Mouse (Mus musculus): ENCODE data around the gene Sord. TPM values are rescaled to one million over a fixed set of nuclear protein-coding genes. Genes with fewer than 3 reads are reported as not detected.

The Sord gene
- total and polyA plus RNA-seq, 3 experiments = 70.0 to 202 (median 169) TPM

DNA sequence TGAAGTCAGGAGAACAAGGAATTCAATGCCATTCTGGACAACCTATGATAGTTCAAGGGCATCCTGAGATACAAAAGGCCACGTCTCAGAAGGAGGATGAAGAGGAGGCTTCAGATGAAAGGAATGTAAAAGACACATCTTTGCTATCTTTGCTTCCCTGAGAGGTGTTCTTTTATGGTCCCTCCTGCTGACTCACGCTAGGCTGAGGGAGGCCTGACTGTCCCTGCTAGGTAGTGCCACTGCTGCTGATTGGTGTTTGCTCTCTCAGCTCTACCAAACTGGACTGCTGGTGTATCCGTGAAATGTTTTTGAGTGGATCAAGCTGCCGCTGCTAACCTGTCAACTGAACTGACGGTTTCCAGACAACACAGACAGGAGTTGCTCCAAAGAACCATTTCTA lies 12.8 kb upstream of the Sord start:
- DNase-seq = no peak
- WGBS = 36% methylated on average over 5 of the region's 5 CpGs
- TF ChIP-seq CTCF (IDR thresholded peaks at IDR 0.05) (no peak), POLR2A (IDR thresholded peaks at IDR 0.05; ENCODE audit: insufficient read depth, low read depth, low read length) (no peak), EP300 (IDR thresholded peaks at IDR 0.05; ENCODE audit: insufficient read depth, low read depth, low read length) (no peak)
- Histone ChIP-seq H3K4me3 (no peak overlapping the region), H3K27me3 (ENCODE audit: control insufficient read depth, insufficient read depth, low read length) (no peaks in the 10 kb centered on the region), H3K4me1 (ENCODE audit: control insufficient read depth, insufficient read depth, low read length) (no peaks in the 10 kb centered on the region), H3K79me2 (replicated peaks; ENCODE audit: control insufficient read depth, insufficient read depth, low read length) (no peaks in the 10 kb centered on the region), H3K9ac (ENCODE audit: low read depth, low read length) (no peak overlapping the region), H3K36me3 (ENCODE audit: control insufficient read depth, insufficient read depth, low read length) (no peaks in the 10 kb centered on the region), H3K27ac (no peak overlapping the region)
- intact Hi-C loops (cut with DNase I) = no loop called here

DNA sequence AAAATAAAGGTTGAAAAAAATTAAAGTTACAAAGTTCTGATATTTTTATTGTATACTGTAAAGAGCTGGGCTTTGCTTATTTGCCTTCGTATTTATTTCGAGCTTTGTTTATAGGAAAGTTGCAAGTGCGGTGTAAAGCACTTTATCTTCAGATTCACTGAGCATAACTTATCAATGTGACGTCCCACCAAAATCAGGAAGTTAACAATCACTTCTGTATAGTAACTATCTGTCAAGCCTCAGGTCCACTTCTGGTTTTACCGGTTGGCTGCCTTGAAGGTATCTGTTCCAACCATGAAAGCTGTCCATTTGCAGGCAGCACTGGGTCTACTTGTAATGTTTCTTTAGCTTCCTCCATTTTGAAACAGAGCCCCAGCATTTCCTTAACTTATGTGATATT lies 12.3 kb upstream of the Sord start:
- H3K36me3 ChIP-seq (ENCODE audit: control insufficient read depth, insufficient read depth, low read length) = no peaks in the 10 kb centered on the region
- no peak overlapping the region for H3K4me3 ChIP-seq
- 74% methylated on average over 5 of the region's 5 CpGs for WGBS
- H3K4me1 ChIP-seq (ENCODE audit: control insufficient read depth, insufficient read depth, low read length) = no peaks in the 10 kb centered on the region
- H3K9ac ChIP-seq (ENCODE audit: low read depth, low read length) = no peak overlapping the region
- no peaks in the 10 kb centered on the region for H3K79me2 ChIP-seq (replicated peaks; ENCODE audit: control insufficient read depth, insufficient read depth, low read length)
- no peak for DNase-seq
- no peak for TF ChIP-seq POLR2A (IDR thresholded peaks at IDR 0.05; ENCODE audit: insufficient read depth, low read depth, low read length)
- TF ChIP-seq CTCF (IDR thresholded peaks at IDR 0.05) = no peak
- no peak for TF ChIP-seq EP300 (IDR thresholded peaks at IDR 0.05; ENCODE audit: insufficient read depth, low read depth, low read length)
- no peak overlapping the region for H3K27ac ChIP-seq
- intact Hi-C loops (cut with DNase I) = no loop called here
- no peaks in the 10 kb centered on the region for H3K27me3 ChIP-seq (ENCODE audit: control insufficient read depth, insufficient read depth, low read length)

DNA sequence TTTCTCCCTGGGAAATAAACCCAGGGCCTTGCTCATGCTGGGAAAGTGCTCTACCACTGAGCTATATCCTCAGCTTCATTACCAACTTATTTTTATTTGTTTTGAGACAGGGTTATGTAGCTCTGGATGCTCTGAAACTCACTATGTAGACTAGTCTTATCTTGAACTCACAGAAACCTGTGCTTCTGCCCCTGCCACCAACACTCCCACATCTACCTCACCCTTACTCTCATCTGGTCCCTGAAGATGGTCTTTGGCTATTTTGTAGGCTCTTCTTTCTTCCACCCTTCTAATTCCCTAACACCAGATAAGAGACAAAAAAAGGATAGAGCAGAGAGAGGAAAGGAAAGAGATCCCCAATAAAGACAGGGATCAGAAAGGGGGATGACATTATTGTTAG lies 10.9 kb upstream of the Sord start:
- Histone ChIP-seq H3K79me2 (replicated peaks; ENCODE audit: control insufficient read depth, insufficient read depth, low read length) (no peaks in the 10 kb centered on the region), H3K27me3 (ENCODE audit: control insufficient read depth, insufficient read depth, low read length) (no peaks in the 10 kb centered on the region), H3K4me1 (ENCODE audit: control insufficient read depth, insufficient read depth, low read length) (no peaks in the 10 kb centered on the region), H3K27ac (no peak overlapping the region), H3K9ac (ENCODE audit: low read depth, low read length) (no peak overlapping the region), H3K36me3 (ENCODE audit: control insufficient read depth, insufficient read depth, low read length) (no peaks in the 10 kb centered on the region), H3K4me3 (no peak overlapping the region)
- no peak for TF ChIP-seq CTCF (IDR thresholded peaks at IDR 0.05)
- TF ChIP-seq EP300 (IDR thresholded peaks at IDR 0.05; ENCODE audit: insufficient read depth, low read depth, low read length) = no peak
- TF ChIP-seq POLR2A (IDR thresholded peaks at IDR 0.05; ENCODE audit: insufficient read depth, low read depth, low read length) = no peak
- intact Hi-C loops (cut with DNase I) = no loop called here
- DNase-seq = no peak

DNA sequence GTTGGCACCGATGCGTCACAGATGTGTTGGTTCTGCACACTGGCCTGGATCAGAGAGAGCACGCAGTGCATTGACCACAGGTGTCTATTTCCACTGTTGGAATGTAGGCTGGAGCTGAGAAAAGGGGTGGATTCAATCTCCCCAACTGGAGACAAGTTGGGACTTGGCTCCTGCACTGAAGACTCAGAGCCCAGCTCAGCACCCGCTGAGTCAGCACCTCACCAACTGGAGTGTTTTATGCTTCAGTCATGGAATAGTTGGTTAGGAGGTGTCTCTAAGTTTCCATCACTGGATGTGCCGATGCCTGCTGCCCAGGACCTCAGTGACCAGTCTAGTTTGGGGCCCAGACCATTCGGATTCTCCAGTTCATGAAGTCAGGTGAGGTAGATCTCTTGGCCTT lies 4.2 kb upstream of the Sord start:
- Histone ChIP-seq H3K36me3 (ENCODE audit: control insufficient read depth, insufficient read depth, low read length) (no peaks in the 10 kb centered on the region), H3K4me1 (ENCODE audit: control insufficient read depth, insufficient read depth, low read length) (peaks cover 2% of the 10 kb centered on the region; the same call in 1 of the 2 replicates), H3K27ac (no peak overlapping the region), H3K4me3 (no peak overlapping the region), H3K79me2 (replicated peaks; ENCODE audit: control insufficient read depth, insufficient read depth, low read length) (no peaks in the 10 kb centered on the region), H3K9ac (ENCODE audit: low read depth, low read length) (no peak overlapping the region), H3K27me3 (ENCODE audit: control insufficient read depth, insufficient read depth, low read length) (no peaks in the 10 kb centered on the region)
- no peak for TF ChIP-seq EP300 (IDR thresholded peaks at IDR 0.05; ENCODE audit: insufficient read depth, low read depth, low read length)
- TF ChIP-seq CTCF (IDR thresholded peaks at IDR 0.05) = no peak
- no peak for TF ChIP-seq POLR2A (IDR thresholded peaks at IDR 0.05; ENCODE audit: insufficient read depth, low read depth, low read length)
- intact Hi-C loops (cut with DNase I) = no loop called here
- no peak for DNase-seq
- WGBS = 88% methylated on average over 6 of the region's 6 CpGs

DNA sequence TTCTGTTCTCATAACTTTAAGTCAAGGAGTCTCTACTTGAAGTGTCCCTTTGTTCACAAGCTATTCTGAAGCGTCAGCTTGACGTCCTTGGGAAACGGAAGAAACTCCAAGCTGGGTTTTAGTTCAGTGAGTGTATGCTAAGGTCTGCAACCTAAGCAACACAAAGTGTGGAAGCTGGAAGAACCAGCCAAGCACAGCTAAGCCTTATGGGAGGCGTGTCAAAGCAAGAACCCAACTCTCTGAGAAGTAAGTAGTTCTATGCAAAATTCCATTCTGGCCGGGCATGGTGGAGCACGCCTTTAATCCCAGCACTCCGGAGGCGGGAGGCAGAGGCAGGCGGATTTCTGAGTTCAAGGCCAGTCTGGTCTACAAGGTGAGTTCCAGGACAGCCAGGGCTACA lies 2.9 kb upstream of the Sord start:
- Histone ChIP-seq H3K27me3 (ENCODE audit: control insufficient read depth, insufficient read depth, low read length) (no peaks in the 10 kb centered on the region), H3K9ac (ENCODE audit: low read depth, low read length) (no peak overlapping the region), H3K79me2 (replicated peaks; ENCODE audit: control insufficient read depth, insufficient read depth, low read length) (no peaks in the 10 kb centered on the region), H3K4me3 (no peak overlapping the region), H3K4me1 (ENCODE audit: control insufficient read depth, insufficient read depth, low read length) (peaks cover 2% of the 10 kb centered on the region; the same call in 1 of the 2 replicates), H3K27ac (no peak overlapping the region), H3K36me3 (ENCODE audit: control insufficient read depth, insufficient read depth, low read length) (no peaks in the 10 kb centered on the region)
- WGBS = 82% methylated on average over 9 of the region's 9 CpGs
- intact Hi-C loops (cut with DNase I) = no loop called here
- no peak for DNase-seq
- TF ChIP-seq EP300 (IDR thresholded peaks at IDR 0.05; ENCODE audit: insufficient read depth, low read depth, low read length) (no peak), POLR2A (IDR thresholded peaks at IDR 0.05; ENCODE audit: insufficient read depth, low read depth, low read length) (no peak)

DNA sequence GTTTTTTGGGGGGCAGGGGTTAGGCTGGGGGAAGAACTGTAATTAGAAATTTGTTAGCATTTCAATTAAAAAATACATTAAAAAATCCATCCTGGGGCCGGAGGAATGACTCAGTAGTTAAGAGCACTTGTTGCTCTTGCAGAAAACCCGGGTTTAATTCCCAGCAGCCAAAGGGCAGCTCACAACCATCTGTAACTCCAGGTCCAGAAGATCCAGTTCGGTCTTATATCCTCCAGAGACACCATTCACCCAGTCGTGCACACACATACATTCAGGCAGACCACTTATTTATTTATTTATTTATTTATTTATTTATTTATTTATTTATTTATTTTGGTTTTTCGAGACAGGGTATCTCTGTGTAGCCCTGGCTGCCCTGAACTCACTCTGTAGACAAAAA lies 1.2 kb upstream of the Sord start:
- no peak overlapping the region for H3K4me3 ChIP-seq
- intact Hi-C loops (cut with DNase I) = no loop called here
- no peak overlapping the region for H3K9ac ChIP-seq (ENCODE audit: low read depth, low read length)
- DNase-seq = no peak
- no peaks in the 10 kb centered on the region; the same call in 1 of the 2 replicates for H3K36me3 ChIP-seq (ENCODE audit: control insufficient read depth, insufficient read depth, low read length)
- H3K27ac ChIP-seq = no peak overlapping the region
- no peak for TF ChIP-seq POLR2A (IDR thresholded peaks at IDR 0.05; ENCODE audit: insufficient read depth, low read depth, low read length)
- TF ChIP-seq EP300 (IDR thresholded peaks at IDR 0.05; ENCODE audit: insufficient read depth, low read depth, low read length) = no peak
- no peak for TF ChIP-seq CTCF (IDR thresholded peaks at IDR 0.05)
- H3K27me3 ChIP-seq (ENCODE audit: control insufficient read depth, insufficient read depth, low read length) = no peaks in the 10 kb centered on the region
- WGBS = 50% methylated on average over 5 of the region's 5 CpGs
- H3K79me2 ChIP-seq (replicated peaks; ENCODE audit: control insufficient read depth, insufficient read depth, low read length) = no peaks in the 10 kb centered on the region
- peaks cover 2% of the 10 kb centered on the region; the same call in 1 of the 2 replicates for H3K4me1 ChIP-seq (ENCODE audit: control insufficient read depth, insufficient read depth, low read length)

Data from heart, adult 2 months (tissue).